Mouse (Mus musculus) neural tube, embryonic 11.5 days (tissue): ENCODE measurements at regions not wholly inside any gene's neighbourhood (a gene's known extent, or its start where the extent isn't known, plus 50 kb on each side); places are given as distances from the start of the nearest gene placed in this dataset.

Experiments
- ATAC-seq: fragments of 200-750 bp; cut with Nextera tagmentation; 2 replicates; pipeline ENCODE4 v1.8.0; 2017; ENCODE audit warnings: moderate number of reproducible peaks, mild to moderate bottlenecking, moderate TSS enrichment, moderate library complexity; ENCODE audit not compliant: insufficient read depth, low FRiP score, low TSS enrichment
- DNase-seq: peaks from one replicate; pipeline ENCODE4 v3.0.0-alpha.2; 2015; ENCODE audit warnings: low spot score
- H3K27ac ChIP-seq: fragments of 300-500 bp; sonication (generic); 2 replicates; pipeline ENCODE4 v1.5.1; 2014; ENCODE audit warnings: low read depth, mild to moderate bottlenecking, low read length
- H3K27me3 ChIP-seq: fragments of 300-500 bp; sonication (generic); 2 replicates; pipeline ENCODE4 v1.6.1; 2014; ENCODE audit warnings: mild to moderate bottlenecking, low read length, mixed read lengths; ENCODE audit not compliant: control insufficient read depth, insufficient read depth
- H3K36me3 ChIP-seq: fragments of 300-500 bp; sonication (generic); 2 replicates; pipeline ENCODE4 v1.6.1; 2014; ENCODE audit warnings: mild to moderate bottlenecking, low read length, moderate library complexity, mixed read lengths; ENCODE audit not compliant: control insufficient read depth, insufficient read depth
- H3K4me1 ChIP-seq: fragments of 300-500 bp; sonication (generic); 2 replicates; pipeline ENCODE4 v1.6.1; 2014; ENCODE audit warnings: low read length, mixed read lengths; ENCODE audit not compliant: control insufficient read depth, insufficient read depth
- H3K4me2 ChIP-seq: fragments of 300-500 bp; sonication (generic); 2 replicates; pipeline ENCODE4 v1.6.1; 2014; ENCODE audit warnings: low read depth, mild to moderate bottlenecking, moderate library complexity
- H3K4me3 ChIP-seq: fragments of 300-500 bp; sonication (generic); 2 replicates; pipeline ENCODE4 v1.5.1; 2014; ENCODE audit warnings: low read depth, low read length
- H3K9ac ChIP-seq: fragments of 300-500 bp; sonication (generic); 2 replicates; pipeline ENCODE4 v1.6.1; 2014; ENCODE audit warnings: mild to moderate bottlenecking, low read length
- H3K9me3 ChIP-seq: fragments of 300-500 bp; sonication (generic); 2 replicates; pipeline ENCODE4 v1.6.1; 2016; ENCODE audit warnings: low read length; ENCODE audit not compliant: control insufficient read depth
- WGBS: fragments of 180-500 bp; shearing (Covaris S2); extraction: QIAGEN DNeasy Blood & Tissue Kit; methylation state at CpG from one replicate; pipeline ENCODE4 v1.1.7; 2014; 5-methylcytosine and 5-hydroxymethylcytosine counted together

- no peak overlapping the region for H3K4me3 ChIP-seq
- H3K9ac ChIP-seq = no peak overlapping the region
- H3K4me1 ChIP-seq = no peaks in the 10 kb centered on the region
- no peaks in the 10 kb centered on the region for H3K36me3 ChIP-seq
- no peaks in the 10 kb centered on the region for H3K9me3 ChIP-seq
- H3K4me2 ChIP-seq = no peak overlapping the region
- no peaks in the 10 kb centered on the region for H3K27me3 ChIP-seq
- ATAC-seq (no peak), DNase-seq (no peak)
- WGBS = 82% methylated on average over 6 of the region's 6 CpGs
- no peak overlapping the region for H3K27ac ChIP-seq
Observed at GRCm38 (mm10) chr8:12073311-12073999, 205.2 kb upstream of the A230072I06Rik start.

GRCm38 (mm10) chr8:12075943-12076342 is 202.7 kb upstream of the A230072I06Rik start:
- DNase-seq (no peak), ATAC-seq (no peak)
- Histone ChIP-seq H3K4me2 (no peak overlapping the region), H3K27me3 (no peaks in the 10 kb centered on the region), H3K4me3 (no peak overlapping the region), H3K4me1 (no peaks in the 10 kb centered on the region), H3K27ac (no peak overlapping the region), H3K9me3 (no peaks in the 10 kb centered on the region), H3K36me3 (no peaks in the 10 kb centered on the region), H3K9ac (no peak overlapping the region)
- WGBS = 83% methylated on average over 3 of the region's 3 CpGs

- Histone ChIP-seq H3K36me3 (no peaks in the 10 kb centered on the region), H3K4me1 (no peaks in the 10 kb centered on the region), H3K9me3 (no peaks in the 10 kb centered on the region), H3K4me2 (no peak overlapping the region), H3K27me3 (no peaks in the 10 kb centered on the region), H3K9ac (no peak overlapping the region), H3K4me3 (no peak overlapping the region), H3K27ac (no peak overlapping the region)
- 81% methylated on average over 10 of the region's 10 CpGs for WGBS
- ATAC-seq = no peak
- no peak for DNase-seq
Observed at GRCm38 (mm10) chr8:12076811-12077375, 201.7 kb upstream of the A230072I06Rik start.

DNA sequence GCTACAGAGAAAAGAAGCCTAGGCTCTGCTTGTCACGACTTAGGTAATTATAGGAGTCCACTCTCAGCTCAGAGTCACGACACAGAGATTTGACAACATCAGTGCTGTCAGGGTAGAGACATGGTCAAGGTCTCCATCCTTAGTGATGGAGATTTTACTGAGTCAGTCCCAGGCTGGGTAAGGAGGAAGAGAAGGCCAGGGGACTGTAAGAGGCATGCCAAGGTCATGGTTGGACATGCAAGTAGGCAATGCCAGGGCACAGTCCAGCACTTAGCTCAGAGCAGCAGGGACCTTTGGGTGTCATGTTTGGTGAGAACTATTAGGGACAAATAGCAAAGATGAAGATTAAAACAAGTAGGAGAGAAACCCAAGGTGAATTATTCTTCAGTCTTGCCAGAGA is 200.7 kb upstream of the A230072I06Rik start:
- Histone ChIP-seq H3K9ac (no peak overlapping the region), H3K4me2 (no peak overlapping the region), H3K27ac (no peak overlapping the region), H3K4me3 (no peak overlapping the region), H3K4me1 (no peaks in the 10 kb centered on the region), H3K27me3 (no peaks in the 10 kb centered on the region), H3K9me3 (no peaks in the 10 kb centered on the region), H3K36me3 (no peaks in the 10 kb centered on the region)
- DNase-seq = no peak
- 73% methylated on average over 2 of the region's 2 CpGs for WGBS
- no peak for ATAC-seq

GRCm38 (mm10) chr8:12078679-12079566 is 199.7 kb upstream of the A230072I06Rik start:
- WGBS = 77% methylated on average over 14 of the region's 14 CpGs
- Histone ChIP-seq H3K27me3 (no peaks in the 10 kb centered on the region), H3K9ac (no peak overlapping the region), H3K4me2 (no peak overlapping the region), H3K4me3 (no peak overlapping the region), H3K9me3 (no peaks in the 10 kb centered on the region), H3K27ac (no peak overlapping the region), H3K4me1 (no peaks in the 10 kb centered on the region), H3K36me3 (no peaks in the 10 kb centered on the region)
- DNase-seq = no peak
- ATAC-seq = no peak

DNA sequence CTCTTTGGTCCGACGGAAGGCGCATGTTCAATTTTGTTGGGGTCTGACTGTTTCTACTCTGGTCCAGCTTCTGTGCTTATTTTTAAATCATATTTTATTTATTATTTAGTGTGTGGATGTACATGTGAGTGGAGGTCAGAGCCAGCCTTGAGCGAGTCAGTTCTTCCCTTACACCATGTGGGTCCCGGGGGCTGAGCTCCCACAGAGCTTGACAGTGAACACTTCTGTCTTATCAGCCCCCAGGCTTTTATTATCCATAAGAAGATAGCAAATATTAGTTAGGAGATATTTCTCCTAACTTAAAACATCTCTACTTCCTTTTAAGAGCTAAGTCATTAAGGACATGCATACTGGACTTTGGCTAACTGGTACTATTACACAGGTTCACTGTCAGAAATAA is 197.1 kb upstream of the A230072I06Rik start:
- no peak overlapping the region for H3K9ac ChIP-seq
- no peak overlapping the region for H3K4me3 ChIP-seq
- DNase-seq (no peak), ATAC-seq (no peak)
- no peaks in the 10 kb centered on the region for H3K4me1 ChIP-seq
- H3K27me3 ChIP-seq = no peaks in the 10 kb centered on the region
- WGBS = 94% methylated on average over 5 of the region's 5 CpGs
- H3K4me2 ChIP-seq = no peak overlapping the region
- no peak overlapping the region for H3K27ac ChIP-seq
- H3K36me3 ChIP-seq = no peaks in the 10 kb centered on the region
- H3K9me3 ChIP-seq = no peaks in the 10 kb centered on the region

DNA sequence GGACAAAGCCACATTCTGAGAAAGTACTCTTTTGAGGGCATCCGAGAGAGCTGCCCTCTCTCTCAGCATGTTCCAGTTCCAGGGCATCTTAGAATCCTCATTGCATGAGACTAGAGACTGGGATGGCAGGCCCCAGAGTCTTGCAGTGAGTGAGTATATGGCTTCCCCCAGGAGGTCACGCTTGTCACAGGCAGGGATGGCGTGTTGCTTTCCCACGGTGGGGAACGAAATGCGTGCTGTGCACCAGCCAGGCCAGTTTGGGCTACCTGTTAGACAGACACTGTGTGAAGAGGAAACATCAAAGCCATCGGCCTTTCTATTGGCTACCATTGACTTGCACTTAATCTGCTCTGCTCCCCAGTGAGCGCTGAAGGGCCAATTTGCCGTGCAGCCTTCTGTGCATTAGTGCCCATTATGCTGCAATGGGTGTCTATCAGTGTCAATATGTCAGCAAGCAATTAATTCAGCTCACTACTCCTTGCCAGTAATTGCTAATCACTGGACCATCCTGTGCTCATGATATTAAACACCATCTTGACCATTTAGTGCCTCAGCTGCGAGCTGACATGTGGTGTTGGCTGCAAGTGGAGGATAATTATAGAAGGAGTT is 191.3 kb upstream of the A230072I06Rik start:
- Histone ChIP-seq H3K36me3 (no peaks in the 10 kb centered on the region), H3K9me3 (no peaks in the 10 kb centered on the region), H3K4me3 (no peak overlapping the region), H3K4me1 (no peaks in the 10 kb centered on the region), H3K27ac (no peak overlapping the region), H3K4me2 (no peak overlapping the region), H3K27me3 (no peaks in the 10 kb centered on the region), H3K9ac (no peak overlapping the region)
- DNase-seq (no peak), ATAC-seq (0 out of 2 replicates have a peak, but pooled peaks have one; percentile 31)
- 77% methylated on average over 10 of the region's 10 CpGs for WGBS

DNA sequence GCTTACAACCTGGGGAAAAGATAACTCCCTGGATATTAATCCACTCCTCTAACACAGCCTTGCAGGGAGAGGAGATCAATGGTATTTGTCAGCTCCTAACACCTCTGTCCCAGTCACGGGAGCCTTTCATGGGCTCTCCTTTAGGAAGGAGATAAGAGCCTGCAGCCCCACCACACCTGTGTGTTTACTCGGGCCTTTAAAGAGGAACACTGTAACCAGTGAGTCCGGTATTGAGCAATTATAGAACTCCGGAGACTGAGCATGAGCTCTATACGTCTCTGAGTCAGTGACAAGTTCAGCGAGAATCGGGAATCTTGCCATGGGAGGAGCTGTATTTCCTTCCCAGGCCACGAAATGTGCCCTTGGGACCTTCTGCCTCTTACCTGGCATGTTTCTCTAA is 178.5 kb upstream of the A230072I06Rik start:
- WGBS = 87% methylated on average over 8 of the region's 8 CpGs
- no peaks in the 10 kb centered on the region for H3K27me3 ChIP-seq

More for the DNA sequence above, 178.5 kb upstream of the A230072I06Rik start:
- Histone ChIP-seq H3K4me2 (no peak overlapping the region), H3K9me3 (no peaks in the 10 kb centered on the region), H3K4me3 (no peak overlapping the region), H3K4me1 (peaks cover 5% of the 10 kb centered on the region), H3K9ac (no peak overlapping the region), H3K27ac (no peak overlapping the region), H3K36me3 (no peaks in the 10 kb centered on the region)
- DNase-seq (no peak), ATAC-seq (no peak)
